Mouse (Mus musculus): ENCODE results near the gene Hand1. TPM values are rescaled to one million over a fixed set of nuclear protein-coding genes. Genes with fewer than 3 reads are reported as not detected.

Gene Hand1
- polyA plus RNA-seq, 2 experiments, result 1.6 to 2.2 TPM

DNA sequence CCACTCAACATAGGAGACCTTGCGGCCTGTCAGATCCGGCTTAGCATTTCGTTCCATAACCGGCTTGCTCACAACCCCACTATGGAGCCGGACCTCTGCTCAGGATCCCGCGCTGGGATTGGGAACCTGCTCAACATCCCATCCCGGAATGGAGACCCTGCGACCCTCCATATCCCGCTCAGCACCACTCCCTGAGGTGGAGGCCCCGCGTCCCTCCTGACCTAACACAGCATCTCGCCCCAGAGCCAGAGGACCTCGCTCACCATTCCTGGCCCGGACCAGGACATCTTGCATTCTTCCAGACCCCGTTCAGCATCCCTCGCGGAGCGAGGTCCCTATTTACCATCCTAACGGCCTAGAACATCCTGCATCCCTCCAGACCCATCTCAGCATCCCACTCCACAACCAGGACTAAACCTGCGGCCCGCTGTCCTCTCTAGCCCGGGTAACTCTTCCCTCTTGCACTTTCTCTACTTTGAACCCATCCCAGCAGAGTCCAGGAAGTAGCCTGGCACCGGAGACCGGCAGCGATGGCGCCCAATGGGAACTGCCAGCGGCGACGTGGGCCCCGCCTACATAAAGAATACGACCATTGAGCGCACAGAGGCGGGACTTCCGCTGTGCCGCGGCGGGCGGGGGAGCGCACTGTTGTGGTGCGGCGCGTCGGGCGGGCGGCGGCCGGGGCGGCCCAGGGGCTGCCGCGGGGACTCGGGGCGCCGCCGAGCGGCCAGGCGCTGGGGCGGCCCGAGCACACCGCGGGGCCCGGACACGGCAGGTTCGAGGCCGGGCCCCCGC is 31.4 kb downstream of the Hand1 start, which contains the start of gene Sap30l:
Gene Sap30l, plus strand, starts transcription at position 667 of the 795 bp plus-strand sequence.
- Histone ChIP-seq H3K4me1 (ENCODE audit: control insufficient read depth, insufficient read depth, low read length) (peaks cover 21% of the 10 kb centered on the region), H3K4me3 (replicated peaks; ENCODE audit: low read length) (peak within 1 kb of the TSS; percentile 94), H3K9me3 (ENCODE audit: control insufficient read depth, low read length) (no peaks in the 10 kb centered on the region), H3K4me2 (replicated peaks; ENCODE audit: low read depth, low read length, severe bottlenecking) (peak within 1 kb of the TSS; percentile 98), H3K36me3 (ENCODE audit: control insufficient read depth, insufficient read depth, low read length) (peaks cover 3% of the 10 kb centered on the region; the same call in 1 of the 2 replicates), H3K27me3 (ENCODE audit: control insufficient read depth, insufficient read depth, low read length) (no peaks in the 10 kb centered on the region), H3K27ac (replicated peaks; ENCODE audit: low read depth, low read length) (peak within 1 kb of the TSS; percentile 33; the same call in 1 of the 2 replicates), H3K9ac (ENCODE audit: low read depth, low read length, severe bottlenecking) (peak within 1 kb of the TSS; percentile 89)
- DNase-seq (ENCODE audit: low spot score) (peak; percentile 97), ATAC-seq (ENCODE audit: low FRiP score, low read depth) (peak; percentile 96)
- TF ChIP-seq POLR2A (IDR thresholded peaks at IDR 0.05; ENCODE audit: borderline replicate concordance, extremely low read depth, insufficient read depth, insufficient read length), result peak; percentile 36; the same call in 1 of the 2 replicates
- whole genome bisulfite sequencing, result under 1% methylated on average over 58 of the region's 66 CpGs

DNA sequence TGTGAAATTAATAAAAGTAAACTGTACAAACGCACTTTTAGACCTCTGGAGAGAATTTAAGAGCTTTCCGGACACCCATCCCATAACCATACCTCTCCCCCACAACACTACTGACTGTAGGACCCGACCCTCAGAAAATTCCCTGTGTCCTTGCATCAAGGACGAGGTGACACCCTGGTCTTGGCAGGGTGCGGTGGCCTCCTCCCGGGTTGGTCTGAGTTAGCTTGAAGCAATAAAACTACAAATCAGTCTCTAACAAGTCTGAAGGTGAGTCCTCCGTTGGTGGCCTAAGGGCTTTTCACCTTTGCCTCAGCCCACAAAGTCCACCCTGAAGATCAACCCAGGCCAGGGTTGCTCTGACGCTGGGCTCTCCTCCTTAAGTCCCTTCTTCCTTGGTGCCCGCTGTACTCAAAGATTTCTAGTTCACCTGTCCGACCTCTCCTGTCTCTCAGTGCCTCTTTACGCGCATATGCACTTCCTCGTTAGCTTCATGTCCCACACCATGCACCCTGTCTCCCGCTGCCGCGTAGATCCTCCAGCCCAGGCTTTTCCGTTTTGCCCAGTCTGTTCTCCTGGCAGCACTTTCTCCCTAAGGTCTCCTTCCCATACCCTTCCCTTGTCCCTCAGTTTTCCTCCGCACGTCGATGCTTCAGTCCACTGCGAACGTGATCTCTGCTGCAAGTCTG is 32.2 kb downstream of the Hand1 start:
- peak overlapping the region; percentile 84 for H3K4me2 ChIP-seq (replicated peaks; ENCODE audit: low read depth, low read length, severe bottlenecking)
- WGBS, result 14% methylated on average over 22 of the region's 22 CpGs
- no peak for TF ChIP-seq POLR2A (IDR thresholded peaks at IDR 0.05; ENCODE audit: borderline replicate concordance, extremely low read depth, insufficient read depth, insufficient read length)
- H3K4me1 ChIP-seq (ENCODE audit: control insufficient read depth, insufficient read depth, low read length), result peaks cover 21% of the 10 kb centered on the region
- H3K9me3 ChIP-seq (ENCODE audit: control insufficient read depth, low read length), result no peaks in the 10 kb centered on the region
- ATAC-seq (ENCODE audit: low FRiP score, low read depth), result no peak
- no peaks in the 10 kb centered on the region for H3K36me3 ChIP-seq (ENCODE audit: control insufficient read depth, insufficient read depth, low read length)
- H3K4me3 ChIP-seq (replicated peaks; ENCODE audit: low read length), result peak overlapping the region; percentile 94
- no peaks in the 10 kb centered on the region for H3K27me3 ChIP-seq (ENCODE audit: control insufficient read depth, insufficient read depth, low read length)
- 0 out of 2 replicates have a peak overlapping the region, but pooled peaks have one; percentile 21 for H3K27ac ChIP-seq (replicated peaks; ENCODE audit: low read depth, low read length)
- H3K9ac ChIP-seq (ENCODE audit: low read depth, low read length, severe bottlenecking), result peak overlapping the region; percentile 89
- DNase-seq (ENCODE audit: low spot score), result no peak

- no peak for TF ChIP-seq POLR2A (IDR thresholded peaks at IDR 0.05; ENCODE audit: borderline replicate concordance, extremely low read depth, insufficient read depth, insufficient read length)
- no peaks in the 10 kb centered on the region for H3K9me3 ChIP-seq (ENCODE audit: control insufficient read depth, low read length)
- no peak overlapping the region for H3K4me3 ChIP-seq (replicated peaks; ENCODE audit: low read length)
- no peaks in the 10 kb centered on the region for H3K36me3 ChIP-seq (ENCODE audit: control insufficient read depth, insufficient read depth, low read length)
- H3K27ac ChIP-seq (replicated peaks; ENCODE audit: low read depth, low read length), result no peak overlapping the region
- no peak for DNase-seq (ENCODE audit: low spot score)
- WGBS, result 80% methylated on average over 10 of the region's 10 CpGs
- ATAC-seq (ENCODE audit: low FRiP score, low read depth), result no peak
- H3K9ac ChIP-seq (ENCODE audit: low read depth, low read length, severe bottlenecking), result no peak overlapping the region
- no peaks in the 10 kb centered on the region for H3K27me3 ChIP-seq (ENCODE audit: control insufficient read depth, insufficient read depth, low read length)
- peaks cover 21% of the 10 kb centered on the region for H3K4me1 ChIP-seq (ENCODE audit: control insufficient read depth, insufficient read depth, low read length)
- H3K4me2 ChIP-seq (replicated peaks; ENCODE audit: low read depth, low read length, severe bottlenecking), result no peak overlapping the region
Observed at GRCm38 (mm10) chr11:57799456-57799855, 33.2 kb downstream of the Hand1 start.

DNA sequence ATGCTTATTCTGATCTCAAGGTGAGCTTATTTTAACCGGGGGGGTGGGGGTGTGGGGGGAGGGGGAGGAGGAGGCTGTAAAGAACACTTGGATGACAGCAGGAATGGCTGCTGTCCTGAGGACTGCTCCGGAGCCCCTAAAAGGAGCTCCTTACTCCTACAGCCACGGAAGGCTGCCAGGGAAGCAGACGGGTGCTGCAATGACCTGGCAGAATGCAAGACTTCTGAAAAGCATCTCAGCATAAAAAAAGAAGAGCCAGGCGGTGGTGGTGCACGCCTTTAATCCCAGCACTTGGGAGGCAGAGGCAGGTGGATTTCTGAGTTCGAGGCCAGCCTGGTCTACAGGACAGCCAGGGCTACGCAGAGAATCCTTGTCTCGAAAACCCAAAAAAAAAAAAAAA is 34.8 kb downstream of the Hand1 start:
- no peak for DNase-seq (ENCODE audit: low spot score)
- TF ChIP-seq POLR2A (IDR thresholded peaks at IDR 0.05; ENCODE audit: borderline replicate concordance, extremely low read depth, insufficient read depth, insufficient read length), result no peak
- H3K27ac ChIP-seq (replicated peaks; ENCODE audit: low read depth, low read length), result no peak overlapping the region
- no peaks in the 10 kb centered on the region for H3K27me3 ChIP-seq (ENCODE audit: control insufficient read depth, insufficient read depth, low read length)
- no peak overlapping the region for H3K4me2 ChIP-seq (replicated peaks; ENCODE audit: low read depth, low read length, severe bottlenecking)
- H3K4me3 ChIP-seq (replicated peaks; ENCODE audit: low read length), result no peak overlapping the region
- no peaks in the 10 kb centered on the region for H3K36me3 ChIP-seq (ENCODE audit: control insufficient read depth, insufficient read depth, low read length)
- peaks cover 15% of the 10 kb centered on the region for H3K4me1 ChIP-seq (ENCODE audit: control insufficient read depth, insufficient read depth, low read length)
- ATAC-seq (ENCODE audit: low FRiP score, low read depth), result no peak
- H3K9me3 ChIP-seq (ENCODE audit: control insufficient read depth, low read length), result no peaks in the 10 kb centered on the region
- no peak overlapping the region for H3K9ac ChIP-seq (ENCODE audit: low read depth, low read length, severe bottlenecking)
- 75% methylated on average over 9 of the region's 9 CpGs for WGBS

DNA sequence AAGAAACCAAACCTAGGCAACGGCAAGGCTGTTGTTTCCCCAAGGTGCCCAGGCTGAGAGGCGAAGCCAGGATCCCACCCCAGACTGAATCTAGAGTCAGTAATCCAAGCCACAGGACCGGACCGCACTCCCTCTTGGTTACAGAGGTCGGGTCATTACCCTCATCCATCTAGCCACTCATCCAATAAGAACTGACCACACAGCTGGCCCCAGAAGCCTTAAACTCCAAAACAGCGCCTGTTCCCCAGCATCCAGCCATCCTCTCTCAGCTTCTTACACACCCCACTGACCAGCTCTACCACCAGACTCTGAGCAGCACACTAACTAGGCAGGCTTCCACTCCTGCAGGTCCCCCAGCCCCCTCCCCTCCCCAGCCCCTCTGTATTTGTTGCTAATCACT is 37.5 kb downstream of the Hand1 start:
- no peak overlapping the region for H3K4me3 ChIP-seq (replicated peaks; ENCODE audit: low read length)
- no peak for TF ChIP-seq POLR2A (IDR thresholded peaks at IDR 0.05; ENCODE audit: borderline replicate concordance, extremely low read depth, insufficient read depth, insufficient read length)
- no peak for ATAC-seq (ENCODE audit: low FRiP score, low read depth)
- H3K9ac ChIP-seq (ENCODE audit: low read depth, low read length, severe bottlenecking), result no peak overlapping the region
- DNase-seq (ENCODE audit: low spot score), result no peak
- WGBS, result 37% methylated on average over 6 of the region's 6 CpGs
- no peaks in the 10 kb centered on the region for H3K9me3 ChIP-seq (ENCODE audit: control insufficient read depth, low read length)
- no peak overlapping the region for H3K4me2 ChIP-seq (replicated peaks; ENCODE audit: low read depth, low read length, severe bottlenecking)
- peaks cover 3% of the 10 kb centered on the region for H3K4me1 ChIP-seq (ENCODE audit: control insufficient read depth, insufficient read depth, low read length)
- H3K36me3 ChIP-seq (ENCODE audit: control insufficient read depth, insufficient read depth, low read length), result no peaks in the 10 kb centered on the region
- H3K27ac ChIP-seq (replicated peaks; ENCODE audit: low read depth, low read length), result no peak overlapping the region
- no peaks in the 10 kb centered on the region for H3K27me3 ChIP-seq (ENCODE audit: control insufficient read depth, insufficient read depth, low read length)

Measured in limb, embryonic 14.5 days (tissue).